Mouse (Mus musculus) heart, postnatal 0 days (tissue): ENCODE data around the gene Ppp1r37.

ENCODE experiments used
- CTCF ChIP-seq: IDR thresholded peaks from 2 replicates; pipeline ENCODE4 v1.5.1; 2016; ENCODE audit warnings: antibody characterized with exemption, control low read depth, low read depth
- EP300 ChIP-seq: IDR thresholded peaks from 2 replicates; pipeline ENCODE4 v1.6.1; 2016; ENCODE audit warnings: antibody characterized with exemption, low read depth

- TF ChIP-seq EP300 = no peak
- TF ChIP-seq CTCF = no peak
Observed at GRCm38 (mm10) chr7:19561431-19561764, 1.5 kb downstream of the Ppp1r37 start.
